Comparison of ENCODE assay signal across 8 mouse cellular contexts in genomic region chr2:57114211-57115151, GRCm38 (mm10). TPM values are rescaled to one million over a fixed set of nuclear protein-coding genes. Genes with fewer than 3 reads are reported as not detected.
A peak's percentile ranks its signal among the peaks of the same experiment; 100 is the strongest.
DNase-seq lines count a peak whose midpoint lies in the region; ATAC-seq and TF ChIP-seq lines count a peak whose summit lies in the region.

No protein-coding gene starts in this region.

- TF ChIP-seq CTCF in ES-Bruce4 (IDR thresholded peaks at IDR 0.05; ENCODE audit: low read depth, low read length), result no peak
- no peak for TF ChIP-seq CTCF in lung, postnatal 0 days (IDR thresholded peaks at IDR 0.05)

- H3K4me1 ChIP-seq in ES-Bruce4 (ENCODE audit: control insufficient read depth, insufficient read depth, low read length), result no peaks in the 10 kb centered on the region
- H3K4me1 ChIP-seq in lung, postnatal 0 days (ENCODE audit: insufficient read depth, low read depth, low read length), result no peaks in the 10 kb centered on the region; the same call in 1 of the 2 replicates

- H3K4me2 ChIP-seq in lung, postnatal 0 days (replicated peaks; ENCODE audit: low read depth, low read length), result peak overlapping the region; percentile 95

- H3K9me3 ChIP-seq in ES-Bruce4 (replicated peaks; ENCODE audit: control insufficient read depth, insufficient read depth, low read length, poor library complexity, severe bottlenecking), result no peaks in the 10 kb centered on the region
- H3K9me3 ChIP-seq in lung, postnatal 0 days (ENCODE audit: low read length), result no peaks in the 10 kb centered on the region

- TF ChIP-seq POLR2A in ES-Bruce4 (IDR thresholded peaks at IDR 0.05; ENCODE audit: insufficient read depth, low read length), result no peak

- peak overlapping the region; percentile 49 for H3K9ac ChIP-seq in ES-Bruce4 (ENCODE audit: low read depth, poor library complexity, severe bottlenecking)
- peak overlapping the region; percentile 54 for H3K9ac ChIP-seq in lung, postnatal 0 days (replicated peaks; ENCODE audit: low read depth)

- DNase-seq in forelimb bud, embryonic 11.5 days (ENCODE audit: low read depth, low spot score), result peak; percentile 79
- peak; percentile 73 to 77 for DNase-seq in layer of hippocampus, postnatal 10 days (ENCODE audit: low spot score in 2 of 2)
- DNase-seq in lung, postnatal 0 days (ENCODE audit: low spot score), result peak; percentile 87
- peak; percentile 72 for DNase-seq in ovary, postnatal 36 days (ENCODE audit: low spot score)
- peak; percentile 66 to 72 for DNase-seq in thymus, postnatal 36 days

- H3K4me3 ChIP-seq in ES-Bruce4 (ENCODE audit: low read depth, low read length), result peak overlapping the region; percentile 73
- peak overlapping the region; percentile 85 for H3K4me3 ChIP-seq in lung, postnatal 0 days (ENCODE audit: low read depth, low read length)

- peaks cover 16% of the 10 kb centered on the region for H3K27me3 ChIP-seq in ES-Bruce4 (ENCODE audit: control insufficient read depth, insufficient read depth, low read length, poor library complexity, severe bottlenecking)
- peaks cover 43% of the 10 kb centered on the region for H3K27me3 ChIP-seq in lung, postnatal 0 days (replicated peaks; ENCODE audit: insufficient read depth, low read length)

- WGBS in lung, postnatal 0 days, result under 1% methylated on average over 75 of the region's 88 CpGs

- no peak overlapping the region for H3K27ac ChIP-seq in ES-Bruce4 (ENCODE audit: insufficient read depth, low read length)
- peak overlapping the region; percentile 57 for H3K27ac ChIP-seq in lung, postnatal 0 days (ENCODE audit: low read length)

- TF ChIP-seq EP300 in ES-Bruce4 (IDR thresholded peaks at IDR 0.05; ENCODE audit: insufficient read depth, low read depth, low read length), result 0 out of 2 replicates have a peak, but pooled peaks have one; percentile 6
- no peak for TF ChIP-seq EP300 in lung, postnatal 0 days (IDR thresholded peaks at IDR 0.05)

- no peaks in the 10 kb centered on the region for H3K36me3 ChIP-seq in ES-Bruce4 (ENCODE audit: control insufficient read depth, insufficient read depth, low read length, poor library complexity, severe bottlenecking)
- no peaks in the 10 kb centered on the region for H3K36me3 ChIP-seq in lung, postnatal 0 days (ENCODE audit: insufficient read depth, low read length)

- ATAC-seq in cerebellum, adult (ENCODE audit: insufficient number of reproducible peaks, low FRiP score, low TSS enrichment), result peak; percentile 76
- peak; percentile 20 to 46; a peak in 3 of 4 replicates for ATAC-seq in hematopoietic stem cell, adult 5-6 weeks (replicated peaks in 1 of 2; ENCODE audit: insufficient read depth in 1 of 2, low FRiP score in 2 of 2, low TSS enrichment in 1 of 2, low read depth in 1 of 2, poor library complexity in 2 of 2, severe bottlenecking in 2 of 2)
- ATAC-seq in lung, postnatal 0 days, result peak; percentile 76

RNA-seq across cellular contexts. Expression of gene Nr4a2, which starts 9.3 kb away (rescaled TPM):
- polyA plus RNA-seq in ES-Bruce4 (2011; ENCODE audit: insufficient read depth, insufficient read length, low read depth, missing spikeins), result 1.4 and 1.7 TPM in 2 replicates
- 16.7 and 28.8 TPM in 2 replicates for total RNA-seq in hematopoietic stem cell, adult 5-6 weeks (2017)
- total RNA-seq in layer of hippocampus, postnatal 10 days (2021), result 10 to 100 TPM; 55.5 to 75.3 TPM
- 2.7 and 2.9 TPM in 2 replicates for polyA plus RNA-seq in lung, postnatal 0 days (2015; fragmentation: Nextera tagmentation; extraction: Ambion mirVana)
